Mouse (Mus musculus): ENCODE results near the gene Pcca. TPM values are rescaled to one million over a fixed set of nuclear protein-coding genes. Genes with fewer than 3 reads are reported as not detected.

The Pcca gene
- polyA plus RNA-seq, 1 experiment = 34.8 TPM

- no peak for DNase-seq (ENCODE audit: extremely low spot score in 1 of 2, low spot score in 1 of 2)
Measured at GRCm38 (mm10) chr14:122637798-122638555, 103.9 kb downstream of the Pcca start.

GRCm38 (mm10) chr14:122639168-122639720 lies 105.1 kb downstream of the Pcca start:
- no peak for DNase-seq (ENCODE audit: extremely low spot score in 1 of 2, low spot score in 1 of 2)

- DNase-seq (ENCODE audit: extremely low spot score in 1 of 2, low spot score in 1 of 2) = no peak
Measured at GRCm38 (mm10) chr14:122642432-122642831, 108.3 kb downstream of the Pcca start.

GRCm38 (mm10) chr14:122648214-122648613 lies 114.1 kb downstream of the Pcca start:
- no peak for DNase-seq (ENCODE audit: extremely low spot score in 1 of 2, low spot score in 1 of 2)

- DNase-seq (ENCODE audit: extremely low spot score in 1 of 2, low spot score in 1 of 2) = no peak
Measured at GRCm38 (mm10) chr14:122649336-122649950, 115.3 kb downstream of the Pcca start.

- DNase-seq (ENCODE audit: extremely low spot score in 1 of 2, low spot score in 1 of 2) = no peak
Measured at GRCm38 (mm10) chr14:122651681-122652080, 117.6 kb downstream of the Pcca start.

- no peak for DNase-seq (ENCODE audit: extremely low spot score in 1 of 2, low spot score in 1 of 2)
Measured at GRCm38 (mm10) chr14:122675661-122676060, 141.5 kb downstream of the Pcca start.

- no peak for DNase-seq (ENCODE audit: extremely low spot score in 1 of 2, low spot score in 1 of 2)
Measured at GRCm38 (mm10) chr14:122683645-122684044, 149.5 kb downstream of the Pcca start.

GRCm38 (mm10) chr14:122684250-122684649 lies 150.1 kb downstream of the Pcca start:
- DNase-seq (ENCODE audit: extremely low spot score in 1 of 2, low spot score in 1 of 2) = no peak

GRCm38 (mm10) chr14:122684811-122685210 lies 150.7 kb downstream of the Pcca start:
- DNase-seq (ENCODE audit: extremely low spot score in 1 of 2, low spot score in 1 of 2) = no peak

GRCm38 (mm10) chr14:122687398-122687797 lies 153.3 kb downstream of the Pcca start:
- DNase-seq (ENCODE audit: extremely low spot score in 1 of 2, low spot score in 1 of 2) = no peak

- no peak for DNase-seq (ENCODE audit: extremely low spot score in 1 of 2, low spot score in 1 of 2)
Measured at GRCm38 (mm10) chr14:122688378-122688777, 154.3 kb downstream of the Pcca start.

GRCm38 (mm10) chr14:122689136-122689815 lies 155.2 kb downstream of the Pcca start:
- peak in 1 of 2 experiments; percentile 2 for DNase-seq (ENCODE audit: extremely low spot score in 1 of 2, low spot score in 1 of 2)

GRCm38 (mm10) chr14:122691555-122691954 lies 157.4 kb downstream of the Pcca start:
- no peak for DNase-seq (ENCODE audit: extremely low spot score in 1 of 2, low spot score in 1 of 2)

- DNase-seq (ENCODE audit: extremely low spot score in 1 of 2, low spot score in 1 of 2) = no peak
Measured at GRCm38 (mm10) chr14:122700333-122700732, 166.2 kb downstream of the Pcca start.

- no peak for DNase-seq (ENCODE audit: extremely low spot score in 1 of 2, low spot score in 1 of 2)
Measured at GRCm38 (mm10) chr14:122713793-122714192, 179.7 kb downstream of the Pcca start.

- DNase-seq (ENCODE audit: extremely low spot score in 1 of 2, low spot score in 1 of 2) = no peak
Measured at GRCm38 (mm10) chr14:122714911-122715310, 180.8 kb downstream of the Pcca start.

- DNase-seq (ENCODE audit: extremely low spot score in 1 of 2, low spot score in 1 of 2) = no peak
Measured at GRCm38 (mm10) chr14:122716057-122716456, 181.9 kb downstream of the Pcca start.

- no peak for DNase-seq (ENCODE audit: extremely low spot score in 1 of 2, low spot score in 1 of 2)
Measured at GRCm38 (mm10) chr14:122719496-122720080, 185.5 kb downstream of the Pcca start.

- peak in 1 of 2 experiments; percentile 43 for DNase-seq (ENCODE audit: extremely low spot score in 1 of 2, low spot score in 1 of 2)
Measured at GRCm38 (mm10) chr14:122720989-122721388, 186.9 kb downstream of the Pcca start.

- DNase-seq (ENCODE audit: extremely low spot score in 1 of 2, low spot score in 1 of 2) = no peak
Measured at GRCm38 (mm10) chr14:122721750-122722149, 187.6 kb downstream of the Pcca start.
